ENCODE assay signal across 12 mouse cellular contexts in genomic region chr1:37097382-37098093, GRCm38 (mm10).
DNase-seq lines count a peak whose midpoint lies in the region; ATAC-seq and TF ChIP-seq lines count a peak whose summit lies in the region.
"Had no signal": no experiment of that assay in that cellular context is flagged by ENCODE, and none has a peak within 500 bp of the region (broad histone marks: within the 10 kb centered on the region; RNA-seq: fewer than 3 reads in every experiment).

No protein-coding gene starts in this region.

- no peak for TF ChIP-seq CTCF in midbrain, postnatal 0 days (IDR thresholded peaks at IDR 0.05)

- H3K4me1 ChIP-seq in hindbrain, embryonic 12.5 days = peaks cover 4% of the 10 kb centered on the region; the same call in 1 of the 2 replicates
- H3K4me1 ChIP-seq in hindbrain, embryonic 11.5 days (replicated peaks; ENCODE audit: control insufficient read depth, insufficient read depth, low read length) = no peaks in the 10 kb centered on the region
- peaks cover 14% of the 10 kb centered on the region; the same call in 1 of the 2 replicates for H3K4me1 ChIP-seq in embryonic facial prominence, embryonic 15.5 days
- H3K4me1 ChIP-seq in midbrain, postnatal 0 days (ENCODE audit: insufficient read depth, low read length) = peaks cover 9% of the 10 kb centered on the region; the same call in 1 of the 2 replicates
- H3K4me1 ChIP-seq: liver, embryonic 12.5 days had no signal

- 66% methylated on average over 17 of the region's 17 CpGs for WGBS in hindbrain, embryonic 12.5 days
- WGBS in hindbrain, embryonic 11.5 days = 73% methylated on average over 17 of the region's 17 CpGs
- 50% methylated on average over 17 of the region's 17 CpGs for WGBS in embryonic facial prominence, embryonic 15.5 days
- WGBS in midbrain, postnatal 0 days = 40% methylated on average over 17 of the region's 17 CpGs

- DNase-seq in hindbrain, embryonic 11.5 days (ENCODE audit: low spot score) = no peak
- DNase-seq in layer of hippocampus, adult 8-10 months (ENCODE audit: low spot score in 2 of 2) = peak; percentile 41 to 57
- peak; percentile 74 for DNase-seq in midbrain, postnatal 0 days (ENCODE audit: low spot score)
- no peak for DNase-seq in urinary bladder, postnatal 10 days (ENCODE audit: low spot score)
- no peak for DNase-seq in embryo, embryonic 11 days
- no peak for DNase-seq in yolk sac, embryonic 10.5 days (ENCODE audit: low spot score)
- DNase-seq: heart, adult 2 months; kidney, adult 8-10 months had no signal

- no peak overlapping the region for H3K9ac ChIP-seq in hindbrain, embryonic 12.5 days
- no peak overlapping the region for H3K9ac ChIP-seq in hindbrain, embryonic 11.5 days (ENCODE audit: low read depth, low read length)
- no peak overlapping the region for H3K9ac ChIP-seq in embryonic facial prominence, embryonic 15.5 days
- no peak overlapping the region for H3K9ac ChIP-seq in midbrain, postnatal 0 days (replicated peaks; ENCODE audit: low read length, poor library complexity, severe bottlenecking)
- H3K9ac ChIP-seq: liver, embryonic 12.5 days had no signal

- H3K27ac ChIP-seq in hindbrain, embryonic 12.5 days = 0 out of 2 replicates have a peak overlapping the region, but pooled peaks have one; percentile 23
- no peak overlapping the region for H3K27ac ChIP-seq in hindbrain, embryonic 11.5 days (ENCODE audit: low read depth, low read length)
- no peak overlapping the region for H3K27ac ChIP-seq in embryonic facial prominence, embryonic 15.5 days (replicated peaks)
- peak overlapping the region; percentile 45 for H3K27ac ChIP-seq in midbrain, postnatal 0 days (ENCODE audit: low read depth, low read length)
- H3K27ac ChIP-seq: heart, adult 2 months; liver, embryonic 12.5 days had no signal

- no peak overlapping the region for H3K4me2 ChIP-seq in hindbrain, embryonic 12.5 days (replicated peaks)
- no peak overlapping the region for H3K4me2 ChIP-seq in hindbrain, embryonic 11.5 days (replicated peaks; ENCODE audit: low read depth, low read length)
- H3K4me2 ChIP-seq in embryonic facial prominence, embryonic 15.5 days (replicated peaks) = no peak overlapping the region
- H3K4me2 ChIP-seq in midbrain, postnatal 0 days (ENCODE audit: low read depth, low read length, poor library complexity, severe bottlenecking) = no peak overlapping the region
- H3K4me2 ChIP-seq: liver, embryonic 12.5 days had no signal

- ATAC-seq in hindbrain, embryonic 12.5 days (ENCODE audit: low FRiP score) = peak; percentile 76
- ATAC-seq in hindbrain, embryonic 11.5 days (ENCODE audit: low FRiP score) = no peak
- peak; percentile 50; the same call in 1 of the 2 replicates for ATAC-seq in embryonic facial prominence, embryonic 15.5 days (ENCODE audit: insufficient number of reproducible peaks, low FRiP score, low TSS enrichment, low read depth)
- ATAC-seq in midbrain, postnatal 0 days (ENCODE audit: low FRiP score) = peak; percentile 62
- ATAC-seq: liver, embryonic 12.5 days; Patski had no signal

- H3K36me3 ChIP-seq in hindbrain, embryonic 12.5 days = no peaks in the 10 kb centered on the region
- no peaks in the 10 kb centered on the region for H3K36me3 ChIP-seq in hindbrain, embryonic 11.5 days (ENCODE audit: control insufficient read depth, insufficient read depth, low read length)
- no peaks in the 10 kb centered on the region for H3K36me3 ChIP-seq in embryonic facial prominence, embryonic 15.5 days
- no peaks in the 10 kb centered on the region for H3K36me3 ChIP-seq in midbrain, postnatal 0 days (ENCODE audit: insufficient read depth, low read length)
- H3K36me3 ChIP-seq: liver, embryonic 12.5 days had no signal

- H3K4me3 ChIP-seq in hindbrain, embryonic 12.5 days = no peak overlapping the region
- H3K4me3 ChIP-seq in hindbrain, embryonic 11.5 days (ENCODE audit: low read depth, low read length) = no peak overlapping the region
- no peak overlapping the region for H3K4me3 ChIP-seq in embryonic facial prominence, embryonic 15.5 days (replicated peaks)
- no peak overlapping the region for H3K4me3 ChIP-seq in midbrain, postnatal 0 days (ENCODE audit: low read depth, low read length)
- H3K4me3 ChIP-seq: heart, adult 2 months; liver, embryonic 12.5 days had no signal

- H3K27me3 ChIP-seq in hindbrain, embryonic 12.5 days = no peaks in the 10 kb centered on the region
- H3K27me3 ChIP-seq in hindbrain, embryonic 11.5 days (ENCODE audit: control insufficient read depth, insufficient read depth, low read length) = no peaks in the 10 kb centered on the region
- no peaks in the 10 kb centered on the region for H3K27me3 ChIP-seq in embryonic facial prominence, embryonic 15.5 days
- H3K27me3 ChIP-seq in midbrain, postnatal 0 days (ENCODE audit: insufficient read depth, low read length) = no peaks in the 10 kb centered on the region
- H3K27me3 ChIP-seq: liver, embryonic 12.5 days had no signal

- no peaks in the 10 kb centered on the region for H3K9me3 ChIP-seq in hindbrain, embryonic 12.5 days (replicated peaks)
- H3K9me3 ChIP-seq in hindbrain, embryonic 11.5 days (ENCODE audit: control insufficient read depth, low read length) = no peaks in the 10 kb centered on the region
- H3K9me3 ChIP-seq in embryonic facial prominence, embryonic 15.5 days (replicated peaks) = 0 out of 2 replicates have a peak, but pooled peaks cover 4% of the 10 kb centered on the region
- H3K9me3 ChIP-seq in midbrain, postnatal 0 days (ENCODE audit: low read length) = no peaks in the 10 kb centered on the region

Comparison
In these comparisons a context has a peak if more than half of its experiments do, and no peak if none do; other contexts are left out.
1. H3K27ac ChIP-seq: peak in hindbrain, embryonic 12.5 days (single experiment) and midbrain, postnatal 0 days (single experiment); none in hindbrain, embryonic 11.5 days (single experiment) and embryonic facial prominence, embryonic 15.5 days (single experiment).
2. DNase-seq: peak in layer of hippocampus, adult 8-10 months (2 of 2) and midbrain, postnatal 0 days (single experiment); none in hindbrain, embryonic 11.5 days (single experiment), urinary bladder, postnatal 10 days (single experiment), embryo, embryonic 11 days (single experiment) and yolk sac, embryonic 10.5 days (single experiment).